ENCODE assay signal across 28 mouse cellular contexts in genomic region chr4:65379461-65379860, GRCm38 (mm10).
"Had no signal": no experiment of that assay in that cellular context is flagged by ENCODE, and none has a peak within 500 bp of the region (broad histone marks: within the 10 kb centered on the region; RNA-seq: fewer than 3 reads in every experiment).

No protein-coding gene starts in this region.

- H3K27ac ChIP-seq: embryonic facial prominence, embryonic 10.5 days; embryonic facial prominence, embryonic 12.5 days; embryonic facial prominence, embryonic 13.5 days; embryonic facial prominence, embryonic 15.5 days; forebrain, embryonic 10.5 days; forebrain, embryonic 12.5 days; forebrain, embryonic 13.5 days; forebrain, embryonic 15.5 days; gastrocnemius, adult 2 months; heart, adult 2 months had no signal

- H3K4me3 ChIP-seq: embryonic facial prominence, embryonic 10.5 days; embryonic facial prominence, embryonic 12.5 days; embryonic facial prominence, embryonic 13.5 days; embryonic facial prominence, embryonic 15.5 days; erythroblast, embryonic 14.5 days; forebrain, embryonic 10.5 days; forebrain, embryonic 12.5 days; forebrain, embryonic 13.5 days; forebrain, embryonic 15.5 days; gastrocnemius, adult 2 months; heart, adult 2 months had no signal

- DNase-seq: cerebellum, adult 8-10 months; cerebellum, adult 9-10 months; cerebellum, adult 9-11 months; cerebellum, postnatal 10 days; cerebellum, postnatal 14 days; cerebellum, postnatal 25 days; cerebellum, postnatal 36 days; embryo, embryonic 11 days; forebrain, postnatal 0 days; gastrocnemius, adult 2 months; gastrocnemius, postnatal 10 days; gastrocnemius, postnatal 14 days; gastrocnemius, postnatal 25 days; gastrocnemius, postnatal 36 days; heart, adult 11 months; heart, adult 18-20 months; heart, adult 2 months had no signal

- ATAC-seq: forebrain, embryonic 13.5 days; forebrain, embryonic 14.5 days; forebrain, embryonic 15.5 days; forebrain, embryonic 16.5 days; forebrain, postnatal 0 days had no signal

- H3K36me3 ChIP-seq: embryonic facial prominence, embryonic 10.5 days; embryonic facial prominence, embryonic 12.5 days; embryonic facial prominence, embryonic 13.5 days; embryonic facial prominence, embryonic 15.5 days; forebrain, embryonic 10.5 days; forebrain, embryonic 12.5 days; forebrain, embryonic 15.5 days had no signal

- H3K9me3 ChIP-seq: embryonic facial prominence, embryonic 10.5 days; embryonic facial prominence, embryonic 12.5 days; embryonic facial prominence, embryonic 13.5 days; embryonic facial prominence, embryonic 15.5 days; forebrain, embryonic 10.5 days; forebrain, embryonic 12.5 days; forebrain, embryonic 13.5 days; forebrain, embryonic 15.5 days had no signal

- H3K27me3 ChIP-seq: embryonic facial prominence, embryonic 12.5 days; embryonic facial prominence, embryonic 13.5 days; embryonic facial prominence, embryonic 15.5 days; forebrain, embryonic 12.5 days; forebrain, embryonic 13.5 days; forebrain, embryonic 15.5 days had no signal

- H3K4me1 ChIP-seq: embryonic facial prominence, embryonic 10.5 days; embryonic facial prominence, embryonic 12.5 days; embryonic facial prominence, embryonic 13.5 days; embryonic facial prominence, embryonic 15.5 days; forebrain, embryonic 10.5 days; forebrain, embryonic 12.5 days; forebrain, embryonic 13.5 days; forebrain, embryonic 15.5 days had no signal

- H3K4me2 ChIP-seq: embryonic facial prominence, embryonic 12.5 days; embryonic facial prominence, embryonic 13.5 days; embryonic facial prominence, embryonic 15.5 days; forebrain, embryonic 12.5 days; forebrain, embryonic 13.5 days; forebrain, embryonic 15.5 days had no signal

- H3K9ac ChIP-seq: embryonic facial prominence, embryonic 12.5 days; embryonic facial prominence, embryonic 13.5 days; embryonic facial prominence, embryonic 15.5 days; forebrain, embryonic 12.5 days; forebrain, embryonic 13.5 days; forebrain, embryonic 15.5 days; forebrain, postnatal 0 days had no signal
